Mouse (Mus musculus) ES-E14 (cell line): ENCODE results near the gene Kcnk2. TPM values are rescaled to one million over a fixed set of nuclear protein-coding genes. Genes with fewer than 3 reads are reported as not detected.

Experiments
- DNase-seq: peaks from one replicate; pipeline ENCODE4 v3.0.0-alpha.2; 2013; ENCODE audit warnings: low read depth, low spot score
- H3K27ac ChIP-seq: 2 replicates; pipeline ENCODE4 v1.5.1; 2012; ENCODE audit warnings: low read depth, mild to moderate bottlenecking, low read length, moderate library complexity, mixed read lengths; ENCODE audit not compliant: poor library complexity, insufficient read depth, severe bottlenecking
- H3K36me3 ChIP-seq: 2 replicates; pipeline ENCODE4 v1.6.1; 2012; ENCODE audit warnings: mild to moderate bottlenecking, low read length, moderate library complexity, mixed read lengths; ENCODE audit not compliant: control insufficient read depth, poor library complexity, insufficient read depth, severe bottlenecking
- H3K4me1 ChIP-seq, 2 experiments: fragments of 150-350 bp in 1 of 2; sonication (generic) in 1 of 2; 2 replicates each; pipeline ENCODE4 v1.6.1; 2012; ENCODE audit warnings: low read length in 2 of 2, mild to moderate bottlenecking in 1 of 2, mixed read lengths in 1 of 2; ENCODE audit not compliant: control insufficient read depth in 2 of 2, insufficient read depth in 2 of 2, poor library complexity in 1 of 2
- H3K4me3 ChIP-seq, 2 experiments: fragments of 150-350 bp in 1 of 2; sonication (generic) in 1 of 2; 2 replicates each; pipeline ENCODE4 v1.5.1; 2012; ENCODE audit warnings: low read length in 2 of 2, low read depth in 1 of 2, mild to moderate bottlenecking in 1 of 2, mixed read lengths in 1 of 2; ENCODE audit not compliant: insufficient read depth in 1 of 2, poor library complexity in 1 of 2, severe bottlenecking in 1 of 2
- H3K9ac ChIP-seq: 2 replicates; pipeline ENCODE4 v1.6.1; 2012; ENCODE audit warnings: low read depth, mild to moderate bottlenecking, low read length, mixed read lengths; ENCODE audit not compliant: poor library complexity, insufficient read depth, severe bottlenecking
- H3K9me3 ChIP-seq: fragments of 150-350 bp; sonication (generic); 2 replicates; pipeline ENCODE4 v1.6.1; 2012; ENCODE audit warnings: low read depth, mild to moderate bottlenecking, low read length; ENCODE audit not compliant: control insufficient read depth, insufficient read depth
- CHD2 ChIP-seq: IDR thresholded peaks from 2 replicates; pipeline ENCODE4 v1.6.1; 2014; ENCODE audit warnings: mild to moderate bottlenecking, low read depth, low read length, inconsistent platforms
- HCFC1 ChIP-seq: IDR thresholded peaks from 2 replicates; pipeline ENCODE4 v1.6.1; 2012; ENCODE audit warnings: low read length, inconsistent platforms, borderline replicate concordance; ENCODE audit not compliant: insufficient read depth
- MAFK ChIP-seq: IDR thresholded peaks from 2 replicates; pipeline ENCODE4 v1.6.1; 2014; ENCODE audit warnings: mild to moderate bottlenecking, low read depth, low read length, inconsistent platforms; ENCODE audit not compliant: insufficient read depth
- ZC3H11A ChIP-seq: IDR thresholded peaks from 2 replicates; pipeline ENCODE4 v1.6.1; 2012; ENCODE audit warnings: low read depth, mild to moderate bottlenecking, inconsistent platforms, low read length, borderline replicate concordance
- ZNF384 ChIP-seq: IDR thresholded peaks from 2 replicates; pipeline ENCODE4 v1.6.1; 2012; ENCODE audit warnings: low read depth, low read length, inconsistent platforms
- in situ Hi-C, 2 experiments: fragments of 600-800 bp; cut with MboI; formaldehyde crosslinking; loops; one replicate each; pipeline ENCODE4 v1.15.1; 2025; ENCODE audit warnings: low sequenced_read_pairs in 2 of 2, inconsistent platforms in 1 of 2; ENCODE audit not compliant: unreplicated experiment in 2 of 2
- total RNA-seq: library from RNA; depleted of rRNA; stranded (reverse); fragments of 300-350 nt; gene quantifications from 2 replicates; pipeline ENCODE4 v1.2.3, GENCODE M21; 2012

Gene Kcnk2
- total RNA-seq, 1 experiment, result 0.94 TPM

DNA sequence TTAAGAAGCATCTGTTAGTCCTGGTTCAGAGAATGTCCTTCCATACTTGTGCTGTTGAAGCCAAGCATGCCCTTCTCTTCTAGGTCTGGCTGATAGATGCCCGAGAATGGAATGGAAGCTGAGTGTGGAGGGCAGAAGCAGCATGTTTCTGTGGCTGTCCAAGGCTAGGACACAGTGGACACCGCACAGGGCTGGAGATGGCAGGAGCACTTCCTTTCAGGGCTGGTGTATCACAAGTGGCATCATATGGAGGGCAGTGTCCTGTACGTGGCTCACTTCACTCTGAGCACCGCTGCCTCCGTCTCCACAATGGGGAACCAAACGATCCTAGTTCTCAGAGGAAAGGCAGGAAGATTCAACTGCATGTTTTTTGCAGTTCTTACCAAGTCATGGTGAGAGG lies 7.8 kb upstream of the Kcnk2 start:
- in situ Hi-C loops, result no loop called here
- H3K9ac ChIP-seq, result no peak overlapping the region
- H3K36me3 ChIP-seq, result no peaks in the 10 kb centered on the region
- TF ChIP-seq HCFC1 (no peak), ZC3H11A (no peak), CHD2 (no peak), ZNF384 (no peak), MAFK (no peak)
- H3K4me1 ChIP-seq, result no peaks in the 10 kb centered on the region
- no peak overlapping the region for H3K27ac ChIP-seq
- no peaks in the 10 kb centered on the region for H3K9me3 ChIP-seq
- no peak overlapping the region for H3K4me3 ChIP-seq
- no peak for DNase-seq

- DNase-seq, result no peak
Observed at GRCm38 (mm10) chr1:189405221-189405620, 3.1 kb upstream of the Kcnk2 start.

GRCm38 (mm10) chr1:189403546-189403945 lies 1.5 kb upstream of the Kcnk2 start:
- H3K9me3 ChIP-seq, result no peaks in the 10 kb centered on the region
- H3K36me3 ChIP-seq, result no peaks in the 10 kb centered on the region
- TF ChIP-seq HCFC1 (no peak), ZC3H11A (no peak), CHD2 (no peak), ZNF384 (no peak), MAFK (no peak)
- H3K27ac ChIP-seq, result no peak overlapping the region
- DNase-seq, result no peak
- no peak overlapping the region for H3K4me3 ChIP-seq
- in situ Hi-C loops, result no loop called here
- no peaks in the 10 kb centered on the region for H3K4me1 ChIP-seq
- H3K9ac ChIP-seq, result no peak overlapping the region

More at GRCm38 (mm10) chr1:189405221-189405620, 3.1 kb upstream of the Kcnk2 start:
- H3K27ac ChIP-seq, result no peak overlapping the region
- H3K9me3 ChIP-seq, result no peaks in the 10 kb centered on the region
- no peak overlapping the region for H3K4me3 ChIP-seq
- H3K4me1 ChIP-seq, result no peaks in the 10 kb centered on the region
- H3K9ac ChIP-seq, result no peak overlapping the region
- H3K36me3 ChIP-seq, result no peaks in the 10 kb centered on the region
- TF ChIP-seq ZNF384 (no peak), CHD2 (no peak), ZC3H11A (no peak), MAFK (no peak), HCFC1 (no peak)
- in situ Hi-C loops, result no loop called here

GRCm38 (mm10) chr1:189403139-189403538 lies 1.1 kb upstream of the Kcnk2 start:
- H3K4me1 ChIP-seq, result no peaks in the 10 kb centered on the region
- H3K36me3 ChIP-seq, result no peaks in the 10 kb centered on the region
- in situ Hi-C loops, result no loop called here
- H3K9me3 ChIP-seq, result no peaks in the 10 kb centered on the region
- no peak overlapping the region for H3K9ac ChIP-seq
- no peak overlapping the region for H3K27ac ChIP-seq
- no peak for DNase-seq
- no peak overlapping the region for H3K4me3 ChIP-seq
- TF ChIP-seq ZNF384, result no peak

GRCm38 (mm10) chr1:189386848-189387247 lies 15.2 kb downstream of the Kcnk2 start:
- TF ChIP-seq MAFK (no peak), ZNF384 (no peak), CHD2 (no peak)
- H3K4me3 ChIP-seq, result no peak overlapping the region
- H3K27ac ChIP-seq, result no peak overlapping the region
- no peaks in the 10 kb centered on the region; the same call in 1 of the 2 replicates for H3K9me3 ChIP-seq
- in situ Hi-C loops, result no loop called here
- H3K36me3 ChIP-seq, result no peaks in the 10 kb centered on the region
- no peak overlapping the region for H3K9ac ChIP-seq
- no peak for DNase-seq
- no peaks in the 10 kb centered on the region for H3K4me1 ChIP-seq
